Mouse (Mus musculus): Measurements from ENCODE around the gene Avpi1. TPM values are rescaled to one million over a fixed set of nuclear protein-coding genes. Genes with fewer than 3 reads are reported as not detected.

Avpi1 gene
- 27.9 and 30.4 TPM in 2 replicates for polyA plus RNA-seq (2012; rRNA removed)

GRCm38 (mm10) chr19:42128787-42129508 lies at the start of gene Avpi1:
Avpi1 (minus strand) TSS chr19:42129059.
- DNase-seq (ENCODE audit: low read depth) = no peak

- DNase-seq (ENCODE audit: low read depth) = no peak
These were observed 48.6 kb upstream of the Avpi1 start for GRCm38 (mm10) chr19:42177461-42177860.

- no peak for DNase-seq (ENCODE audit: low read depth)
These were observed 48.0 kb upstream of the Avpi1 start for GRCm38 (mm10) chr19:42176841-42177240.

GRCm38 (mm10) chr19:42170025-42170969 lies 41.4 kb upstream of the Avpi1 start:
- DNase-seq (ENCODE audit: low read depth) = no peak

DNA sequence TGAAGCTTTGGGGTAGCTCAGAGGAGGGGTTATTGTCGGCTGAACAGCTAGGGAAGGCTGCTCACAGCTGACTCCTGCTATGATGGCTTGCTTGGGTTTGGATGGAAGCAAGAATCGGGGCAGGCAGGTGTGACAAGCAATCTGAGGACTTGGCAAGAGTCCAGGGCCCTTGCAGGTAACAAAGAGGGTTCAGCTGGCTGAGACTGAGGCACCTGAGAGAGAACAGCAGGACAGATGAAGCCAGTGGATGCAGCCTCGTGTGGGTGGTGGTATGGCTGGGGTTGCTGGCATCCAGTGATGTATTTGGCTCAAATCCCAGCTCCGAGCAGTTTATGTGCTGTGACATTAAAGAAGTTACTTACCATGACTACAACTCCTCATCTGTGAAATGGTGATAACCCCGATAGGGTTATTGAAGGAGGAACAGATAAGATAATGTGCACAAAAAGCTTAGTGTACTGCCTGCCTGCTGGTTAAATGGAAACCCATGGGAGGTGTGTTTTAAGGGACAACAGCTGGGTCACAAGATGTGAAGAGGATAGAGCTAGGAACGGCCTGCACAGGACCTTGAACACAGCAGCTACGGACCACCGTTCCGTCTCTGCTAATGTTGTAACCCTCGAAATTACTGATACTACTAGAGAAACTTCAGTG lies 40.6 kb upstream of the Avpi1 start:
- DNase-seq (ENCODE audit: low read depth) = no peak

- DNase-seq (ENCODE audit: low read depth) = peak; percentile 65
These were observed 38.6 kb upstream of the Avpi1 start for GRCm38 (mm10) chr19:42167489-42167888.

DNA sequence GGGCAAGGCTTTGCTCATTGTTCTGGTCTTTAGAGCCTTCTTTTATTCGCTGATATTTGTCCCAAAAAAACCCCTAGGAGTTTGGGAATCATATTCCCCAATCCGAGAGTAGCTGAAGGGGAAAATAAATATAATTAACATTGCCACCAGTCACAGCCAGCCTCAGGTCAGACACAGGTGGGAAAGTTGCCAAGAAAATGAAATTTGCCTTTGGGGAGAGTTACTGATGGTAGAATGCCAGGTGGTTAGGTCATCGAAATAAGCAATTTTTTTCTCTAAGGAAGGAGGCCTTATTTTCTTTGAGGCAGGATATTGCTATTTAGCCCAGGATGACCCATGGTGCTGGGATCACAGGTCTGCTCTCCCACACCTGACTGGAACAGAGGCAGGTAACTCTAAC lies 37.9 kb upstream of the Avpi1 start:
- no peak for DNase-seq (ENCODE audit: low read depth)

GRCm38 (mm10) chr19:42166130-42166529 lies 37.3 kb upstream of the Avpi1 start:
- DNase-seq (ENCODE audit: low read depth) = no peak

GRCm38 (mm10) chr19:42164188-42164587 lies 35.3 kb upstream of the Avpi1 start:
- DNase-seq (ENCODE audit: low read depth) = no peak

DNA sequence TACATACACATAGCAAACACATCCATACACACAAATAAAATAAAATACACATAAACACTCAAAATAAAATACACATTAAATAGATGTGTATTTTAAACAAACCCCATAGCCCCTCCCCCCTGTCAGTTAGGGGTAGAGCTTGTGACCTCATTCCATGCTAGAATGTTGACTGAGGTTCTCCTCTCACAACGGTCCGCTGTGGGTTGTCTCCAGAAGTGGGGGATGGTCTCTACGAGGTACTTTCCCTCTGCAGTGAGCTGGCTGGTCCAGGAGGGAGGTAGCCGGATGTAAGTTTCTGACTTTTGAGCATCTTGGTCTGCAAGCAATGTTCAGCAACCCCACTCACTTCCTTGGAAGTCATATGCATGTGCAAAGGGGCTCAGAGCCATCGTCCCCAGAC lies 34.9 kb upstream of the Avpi1 start, which contains the start of gene Zfyve27:
TSS of gene Zfyve27 (plus strand) at position 188 of the 400 bp plus-strand sequence.
- no peak for DNase-seq (ENCODE audit: low read depth)

DNA sequence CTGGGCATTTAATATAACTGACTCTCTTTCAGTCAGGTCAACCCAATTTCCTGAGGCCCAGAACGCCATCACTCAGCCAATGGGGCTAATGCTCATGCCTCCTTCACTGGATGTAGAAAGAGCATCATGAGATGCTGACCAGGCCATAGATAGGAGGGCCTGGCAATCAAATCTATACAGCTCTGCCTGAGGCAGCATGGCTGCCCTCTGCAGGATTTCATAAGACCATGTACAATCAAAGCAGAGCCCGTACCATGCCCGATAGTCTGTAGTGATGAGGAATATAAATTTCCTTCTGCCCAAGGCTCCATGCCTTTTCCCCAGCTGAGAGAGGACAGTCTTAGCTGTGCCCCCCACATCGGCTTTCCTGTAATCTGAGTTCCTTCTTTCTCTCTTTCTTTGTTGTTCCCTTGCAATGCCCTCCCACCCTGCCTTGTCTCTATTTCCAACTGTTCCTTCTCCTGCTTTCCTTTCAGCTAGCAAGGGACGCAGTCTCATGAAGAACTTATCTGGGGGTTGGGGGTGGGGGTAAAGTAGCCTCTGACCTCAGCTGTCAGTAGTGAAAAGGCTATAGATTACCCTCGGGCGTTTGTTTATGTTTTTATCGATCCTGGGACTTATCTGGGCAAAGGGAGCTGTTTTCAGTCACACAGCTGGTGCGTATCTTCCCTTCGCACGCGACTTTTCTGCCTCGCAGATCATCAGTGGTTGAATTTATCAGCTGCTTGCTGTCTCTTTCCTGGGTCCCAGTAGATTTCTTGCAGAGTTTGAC lies 29.6 kb upstream of the Avpi1 start:
- DNase-seq (ENCODE audit: low read depth) = no peak

- no peak for DNase-seq (ENCODE audit: low read depth)
These were observed 28.8 kb upstream of the Avpi1 start for GRCm38 (mm10) chr19:42157493-42158237.

DNA sequence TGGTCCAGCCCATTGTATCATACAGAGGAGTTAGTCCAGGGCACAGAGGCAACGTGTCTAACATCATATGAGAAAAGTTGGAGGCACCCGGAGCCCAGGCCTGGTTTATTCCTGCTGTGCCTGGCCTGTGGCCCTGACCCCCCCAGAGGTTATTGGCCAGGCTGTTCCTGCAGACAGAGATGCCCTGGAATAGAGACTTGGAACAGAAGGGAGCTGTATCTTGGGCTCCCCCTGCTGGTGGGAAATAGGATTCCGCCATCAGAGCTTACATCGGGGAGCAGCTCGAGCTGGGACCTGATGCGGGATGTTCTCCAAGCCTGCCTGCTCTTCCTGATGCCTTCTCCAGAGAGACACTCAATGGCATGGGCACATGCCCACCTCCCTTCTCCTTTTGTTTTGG lies 23.1 kb upstream of the Avpi1 start:
- no peak for DNase-seq (ENCODE audit: low read depth)

DNA sequence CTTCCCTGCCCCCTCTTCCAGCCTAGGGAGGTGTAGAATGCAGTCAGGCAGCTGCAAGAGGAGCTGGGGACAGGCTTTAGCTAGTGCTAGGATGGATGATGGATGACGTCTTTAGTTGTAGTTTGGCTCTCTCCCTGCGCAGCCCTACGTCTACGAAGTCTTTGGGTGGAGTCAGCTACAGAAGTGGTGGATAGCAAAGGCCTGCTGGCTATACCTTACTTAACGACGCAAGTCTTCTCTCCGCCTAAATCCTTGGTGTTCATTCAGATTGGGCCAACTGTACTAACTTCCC lies 19.7 kb upstream of the Avpi1 start:
- DNase-seq (ENCODE audit: low read depth) = no peak

- DNase-seq (ENCODE audit: low read depth) = no peak
These were observed 19.1 kb upstream of the Avpi1 start for GRCm38 (mm10) chr19:42147769-42148568.

- DNase-seq (ENCODE audit: low read depth) = no peak
These were observed 18.4 kb upstream of the Avpi1 start, which contains the start of gene Marveld1 for GRCm38 (mm10) chr19:42147170-42147768. Marveld1 (plus strand) TSS chr19:42147400.

GRCm38 (mm10) chr19:42146276-42147010 lies 17.6 kb upstream of the Avpi1 start:
- no peak for DNase-seq (ENCODE audit: low read depth)

- DNase-seq (ENCODE audit: low read depth) = no peak
These were observed 16.9 kb upstream of the Avpi1 start for GRCm38 (mm10) chr19:42145731-42146130.

DNA sequence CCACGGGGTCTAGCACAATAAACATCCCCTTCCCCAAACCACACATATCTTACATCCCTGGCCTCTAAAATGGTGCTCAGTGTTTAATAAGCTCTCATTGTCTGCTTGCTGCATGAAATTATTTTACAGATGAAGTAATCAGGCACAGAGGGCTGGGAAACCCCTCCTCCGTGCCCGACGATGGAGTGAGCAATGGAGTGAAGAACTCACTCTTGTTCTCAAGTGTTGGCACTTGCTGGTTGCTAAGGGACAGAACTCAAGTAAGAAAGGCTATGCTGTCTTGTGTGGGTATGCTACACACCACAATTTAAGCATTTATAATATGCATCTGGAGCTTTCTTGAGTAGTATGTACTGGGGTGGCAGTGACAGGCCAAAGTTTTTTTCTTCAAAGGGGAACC lies 16.4 kb upstream of the Avpi1 start:
- DNase-seq (ENCODE audit: low read depth) = no peak

Measured in gonadal fat pad, adult 2 months (tissue).